Mouse (Mus musculus) right cerebral cortex, postnatal 36 days (tissue): ENCODE results near the gene Evc2.

ENCODE experiments used
- DNase-seq, 2 experiments: peaks; one replicate each; pipeline ENCODE4 v3.0.0; 2022; ENCODE audit warnings: low spot score in 2 of 2, mixed read lengths in 1 of 2

Evc2 gene

GRCm38 (mm10) chr5:37472025-37472608 lies 133.8 kb downstream of the Evc2 start:
- no peak for DNase-seq
